Mouse (Mus musculus) kidney, postnatal 0 days (tissue): Measurements from ENCODE around the gene Dhx9. TPM values are rescaled to one million over a fixed set of nuclear protein-coding genes. Genes with fewer than 3 reads are reported as not detected.
A peak's percentile ranks its signal among the peaks of the same experiment; 100 is the strongest.

Source experiments
- ATAC-seq: fragments of 200-750 bp; cut with Nextera tagmentation; replicated peaks from 2 replicates; pipeline ENCODE4 v1.8.0; 2017; ENCODE audit warnings: low read depth, moderate number of reproducible peaks, moderate TSS enrichment, moderate library complexity; ENCODE audit not compliant: low FRiP score
- DNase-seq: peaks from one replicate; pipeline ENCODE4 v3.0.0-alpha.2; 2016; ENCODE audit warnings: low spot score
- H3K27ac ChIP-seq: fragments of 300-500 bp; sonication (generic); 2 replicates; pipeline ENCODE4 v1.5.1; 2014; ENCODE audit warnings: mild to moderate bottlenecking
- H3K27me3 ChIP-seq: fragments of 300-500 bp; sonication (generic); 2 replicates; pipeline ENCODE4 v1.6.1; 2014; ENCODE audit warnings: low read length, mixed read lengths; ENCODE audit not compliant: insufficient read depth
- H3K36me3 ChIP-seq: fragments of 300-500 bp; sonication (generic); 2 replicates; pipeline ENCODE4 v1.6.1; 2014; ENCODE audit warnings: low read length, mixed read lengths; ENCODE audit not compliant: insufficient read depth
- H3K4me1 ChIP-seq: fragments of 300-500 bp; sonication (generic); replicated peaks from 2 replicates; pipeline ENCODE4 v1.6.1; 2014; ENCODE audit warnings: antibody characterized with exemption, low read length, mixed read lengths; ENCODE audit not compliant: insufficient read depth
- H3K4me2 ChIP-seq: fragments of 300-500 bp; sonication (generic); 2 replicates; pipeline ENCODE4 v1.6.1; 2014; ENCODE audit warnings: mild to moderate bottlenecking, low read length, moderate library complexity, mixed read lengths
- H3K4me3 ChIP-seq: fragments of 300-500 bp; sonication (generic); replicated peaks from 2 replicates; pipeline ENCODE4 v1.5.1; 2014; ENCODE audit warnings: low read depth, low read length
- H3K9ac ChIP-seq: fragments of 300-500 bp; sonication (generic); 2 replicates; pipeline ENCODE4 v1.6.1; 2014; ENCODE audit warnings: low read depth, low read length
- H3K9me3 ChIP-seq: fragments of 300-500 bp; sonication (generic); replicated peaks from 2 replicates; pipeline ENCODE4 v1.6.1; 2016; ENCODE audit warnings: low read length, inconsistent platforms, mixed read lengths
- CTCF ChIP-seq: IDR thresholded peaks from 2 replicates; pipeline ENCODE4 v1.5.1; 2016; ENCODE audit warnings: antibody characterized with exemption, low read depth, mild to moderate bottlenecking, moderate library complexity
- WGBS: fragments of 180-500 bp; shearing (Covaris S2); extraction: QIAGEN DNeasy Blood & Tissue Kit; methylation state at CpG from one replicate; pipeline ENCODE4 v1.1.7; 2014; 5-methylcytosine and 5-hydroxymethylcytosine counted together
- polyA plus RNA-seq: library from polyadenylated mRNA; unstranded; fragments of >200 nt; fragmentation: Nextera tagmentation; extraction: Ambion mirVana; gene quantifications from 2 replicates; pipeline ENCODE4 v1.2.1, GENCODE M21; 2015

Dhx9 gene
- polyA plus RNA-seq, 1 experiment from 2014 or later = 26.0 TPM

- no peak overlapping the region for H3K27ac ChIP-seq
- no peak overlapping the region for H3K4me3 ChIP-seq
- no peak overlapping the region for H3K9ac ChIP-seq
- TF ChIP-seq CTCF = peak; percentile 32; the same call in 1 of the 2 replicates
- ATAC-seq (no peak), DNase-seq (no peak)
- WGBS = 96% methylated on average over 20 of the region's 20 CpGs
- H3K4me2 ChIP-seq = no peak overlapping the region
- H3K9me3 ChIP-seq = no peaks in the 10 kb centered on the region
- no peaks in the 10 kb centered on the region for H3K36me3 ChIP-seq
- H3K27me3 ChIP-seq = no peaks in the 10 kb centered on the region
- H3K4me1 ChIP-seq = no peaks in the 10 kb centered on the region
Measured at GRCm38 (mm10) chr1:153446120-153446831, 41.2 kb downstream of the Dhx9 start.

- WGBS = 82% methylated on average over 4 of the region's 4 CpGs
- H3K9me3 ChIP-seq = no peaks in the 10 kb centered on the region
- H3K36me3 ChIP-seq = no peaks in the 10 kb centered on the region
- no peaks in the 10 kb centered on the region for H3K4me1 ChIP-seq
- no peak overlapping the region for H3K4me2 ChIP-seq
- H3K4me3 ChIP-seq = no peak overlapping the region
- ATAC-seq (no peak), DNase-seq (no peak)
- no peak for TF ChIP-seq CTCF
- no peak overlapping the region for H3K27ac ChIP-seq
- H3K27me3 ChIP-seq = no peaks in the 10 kb centered on the region
- no peak overlapping the region for H3K9ac ChIP-seq
Measured at GRCm38 (mm10) chr1:153443632-153444031, 43.8 kb downstream of the Dhx9 start.

DNA sequence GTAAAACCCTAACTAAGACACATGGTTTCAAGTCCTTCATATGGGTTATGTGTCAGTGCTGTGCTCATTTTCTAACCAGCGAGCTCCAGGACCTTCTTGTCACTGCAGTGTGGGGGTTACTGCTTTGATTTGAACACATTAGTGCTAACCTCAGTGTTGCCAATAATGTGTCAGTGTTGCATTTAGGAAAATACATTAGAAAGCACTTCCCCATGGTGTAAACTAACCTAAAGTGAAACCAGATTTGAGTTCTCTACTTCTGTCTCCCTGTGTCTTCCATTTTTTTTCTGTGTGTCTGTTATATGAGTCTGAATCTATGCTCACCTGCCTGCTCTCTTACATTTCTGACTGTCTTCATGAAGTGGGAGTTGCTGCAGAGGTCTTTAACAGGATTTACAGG, 44.4 kb downstream of the Dhx9 start:
- 73% methylated on average over 1 of the region's 1 CpGs for WGBS
- Histone ChIP-seq H3K9ac (no peak overlapping the region), H3K36me3 (no peaks in the 10 kb centered on the region), H3K9me3 (no peaks in the 10 kb centered on the region), H3K27me3 (no peaks in the 10 kb centered on the region), H3K4me2 (no peak overlapping the region), H3K4me3 (no peak overlapping the region), H3K4me1 (no peaks in the 10 kb centered on the region), H3K27ac (no peak overlapping the region)
- no peak for ATAC-seq
- TF ChIP-seq CTCF = no peak
- no peak for DNase-seq

DNA sequence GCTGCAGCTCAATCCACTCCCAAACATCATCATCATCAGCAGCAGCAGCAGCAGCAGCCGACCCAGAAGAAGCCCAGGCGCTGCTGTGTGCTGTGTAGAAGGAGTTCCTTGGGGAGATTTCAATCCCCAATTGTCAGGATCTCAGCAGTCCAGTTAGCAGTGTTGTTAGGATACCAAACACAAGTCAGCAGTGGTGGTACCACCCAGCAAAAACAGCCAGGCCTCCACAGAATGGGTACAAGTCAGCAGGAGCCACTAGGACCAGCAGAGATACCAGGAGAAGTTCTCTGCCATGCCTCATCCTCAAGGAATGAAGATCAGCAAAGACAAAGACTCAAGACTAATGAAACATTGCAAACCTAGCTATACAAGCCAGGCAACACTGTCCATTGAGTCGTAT, 45.8 kb downstream of the Dhx9 start:
- Histone ChIP-seq H3K4me2 (no peak overlapping the region), H3K9me3 (no peaks in the 10 kb centered on the region), H3K27me3 (no peaks in the 10 kb centered on the region), H3K36me3 (no peaks in the 10 kb centered on the region), H3K4me3 (no peak overlapping the region), H3K27ac (no peak overlapping the region), H3K4me1 (no peaks in the 10 kb centered on the region), H3K9ac (no peak overlapping the region)
- DNase-seq (no peak), ATAC-seq (no peak)
- TF ChIP-seq CTCF = no peak
- 83% methylated on average over 3 of the region's 3 CpGs for WGBS

DNA sequence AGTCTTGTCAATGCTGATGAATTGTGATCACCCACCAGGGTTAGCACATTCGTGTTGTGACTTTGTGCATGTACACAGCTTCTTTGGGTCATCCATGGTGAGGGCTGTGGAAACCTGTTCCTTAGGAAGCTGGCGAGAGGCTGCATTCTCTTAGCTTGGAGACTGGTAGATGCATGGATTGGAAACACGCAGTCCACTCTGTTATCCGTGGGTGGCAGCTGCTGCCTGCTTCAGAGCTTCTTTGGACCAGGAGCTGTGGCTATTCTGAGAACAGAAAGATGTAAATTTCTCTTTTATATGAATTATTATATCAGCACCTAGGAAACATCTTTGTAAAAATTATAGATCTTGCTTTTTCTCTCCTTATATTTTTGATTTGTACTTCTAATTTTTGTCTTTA, 46.7 kb downstream of the Dhx9 start:
- Histone ChIP-seq H3K4me2 (no peak overlapping the region), H3K9ac (no peak overlapping the region), H3K4me3 (no peak overlapping the region), H3K9me3 (no peaks in the 10 kb centered on the region), H3K4me1 (no peaks in the 10 kb centered on the region), H3K27ac (no peak overlapping the region), H3K36me3 (no peaks in the 10 kb centered on the region), H3K27me3 (no peaks in the 10 kb centered on the region)
- WGBS = 87% methylated on average over 4 of the region's 4 CpGs
- TF ChIP-seq CTCF = no peak
- ATAC-seq = no peak
- DNase-seq = no peak

GRCm38 (mm10) chr1:153437536-153437935, 49.9 kb downstream of the Dhx9 start:
- no peak for TF ChIP-seq CTCF
- Histone ChIP-seq H3K36me3 (no peaks in the 10 kb centered on the region), H3K4me2 (no peak overlapping the region), H3K9me3 (no peaks in the 10 kb centered on the region), H3K4me3 (no peak overlapping the region), H3K27ac (no peak overlapping the region), H3K27me3 (no peaks in the 10 kb centered on the region), H3K9ac (no peak overlapping the region), H3K4me1 (no peaks in the 10 kb centered on the region)
- no peak for DNase-seq
- WGBS = 90% methylated on average over 11 of the region's 11 CpGs
- ATAC-seq = no peak
